Mouse (Mus musculus): ENCODE results near the gene Pank2.

- TF ChIP-seq CTCF (IDR thresholded peaks at IDR 0.05; ENCODE audit: low read depth) (no peak), EP300 (IDR thresholded peaks at IDR 0.05; ENCODE audit: low read depth) (no peak)
Measured at GRCm38 (mm10) chr2:131319401-131319800, 57.1 kb downstream of the Pank2 start.

All from liver, postnatal 0 days (tissue).